Mouse (Mus musculus) kidney, embryonic 15.5 days (tissue): ENCODE measurements around the gene Trim39. TPM values are rescaled to one million over a fixed set of nuclear protein-coding genes. Genes with fewer than 3 reads are reported as not detected.

Experiments used
- ATAC-seq: fragments of 200-750 bp; cut with Nextera tagmentation; replicated peaks from 2 replicates; pipeline ENCODE4 v1.8.0; 2017; ENCODE audit warnings: moderate TSS enrichment; ENCODE audit not compliant: low FRiP score
- H3K27ac ChIP-seq: fragments of 300-500 bp; sonication (generic); 2 replicates; pipeline ENCODE4 v1.5.1; 2015; ENCODE audit warnings: mild to moderate bottlenecking, inconsistent platforms
- H3K27me3 ChIP-seq: fragments of 300-500 bp; sonication (generic); 2 replicates; pipeline ENCODE4 v1.6.1; 2015; ENCODE audit warnings: inconsistent platforms
- H3K36me3 ChIP-seq: fragments of 300-500 bp; sonication (generic); 2 replicates; pipeline ENCODE4 v1.6.1; 2015; ENCODE audit warnings: inconsistent platforms
- H3K4me1 ChIP-seq: fragments of 300-500 bp; sonication (generic); 2 replicates; pipeline ENCODE4 v1.6.1; 2015; ENCODE audit warnings: inconsistent platforms
- H3K4me2 ChIP-seq: fragments of 300-500 bp; sonication (generic); 2 replicates; pipeline ENCODE4 v1.6.1; 2015; ENCODE audit warnings: moderate library complexity, mild to moderate bottlenecking, inconsistent platforms
- H3K4me3 ChIP-seq: fragments of 300-500 bp; sonication (generic); replicated peaks from 2 replicates; pipeline ENCODE4 v1.5.1; 2015; ENCODE audit warnings: mild to moderate bottlenecking, inconsistent platforms
- H3K9ac ChIP-seq: fragments of 300-500 bp; sonication (generic); 2 replicates; pipeline ENCODE4 v1.6.1; 2015; ENCODE audit warnings: mild to moderate bottlenecking, inconsistent platforms
- H3K9me3 ChIP-seq: fragments of 300-500 bp; sonication (generic); replicated peaks from 2 replicates; pipeline ENCODE4 v1.6.1; 2016; ENCODE audit warnings: inconsistent platforms
- WGBS: fragments of 180-500 bp; shearing (Covaris S2); methylation state at CpG from one replicate; pipeline ENCODE4 v1.1.7; 2015; ENCODE audit warnings: mixed read lengths; 5-methylcytosine and 5-hydroxymethylcytosine counted together
- polyA plus RNA-seq: library from polyadenylated mRNA; unstranded; fragments of >200 nt; fragmentation: Nextera tagmentation; extraction: Ambion mirVana; gene quantifications from 2 replicates; pipeline ENCODE4 v1.2.1, GENCODE M21; 2015

The Trim39 gene
- polyA plus RNA-seq, 1 experiment from 2014 or later = 19.5 TPM

DNA sequence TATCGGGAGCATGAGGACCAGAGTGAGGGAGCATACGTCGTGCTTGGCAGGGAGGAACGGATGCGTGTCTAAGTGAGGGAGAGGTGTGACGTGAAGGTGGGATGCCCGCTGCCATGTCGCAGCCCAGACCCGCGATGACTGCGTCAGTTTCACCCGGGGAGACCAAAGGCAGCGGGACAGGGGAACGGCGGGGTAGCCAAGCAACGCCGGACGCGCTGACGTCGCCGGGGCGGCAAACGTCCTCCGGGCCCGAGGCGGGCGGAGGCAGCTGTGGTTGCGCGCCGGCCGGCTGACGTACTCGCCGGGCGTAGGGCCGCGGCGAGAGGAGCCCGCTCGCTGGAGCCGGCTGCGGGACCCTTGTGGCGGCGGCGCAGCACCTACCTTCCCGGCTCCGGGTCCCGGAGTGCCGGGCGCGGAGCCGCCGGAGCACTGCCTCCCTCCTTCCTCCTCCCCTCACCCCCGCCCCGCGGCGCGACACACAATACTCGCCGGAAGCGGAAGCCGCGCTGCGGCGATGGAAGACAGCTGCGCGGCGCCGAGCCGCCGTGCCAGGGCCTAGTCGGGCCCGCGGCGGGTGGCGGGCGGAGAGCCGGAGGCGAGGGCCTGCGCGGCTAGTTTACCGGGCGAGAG lies 976 bp downstream of the Trim39 start:
- peak; percentile 94 for ATAC-seq
- peaks cover 32% of the 10 kb centered on the region for H3K4me1 ChIP-seq
- H3K36me3 ChIP-seq = peaks cover 42% of the 10 kb centered on the region
- peak overlapping the region; percentile 96 for H3K9ac ChIP-seq
- peak overlapping the region; percentile 87 for H3K4me2 ChIP-seq
- peak overlapping the region; percentile 92 for H3K27ac ChIP-seq
- H3K9me3 ChIP-seq = no peaks in the 10 kb centered on the region
- peak overlapping the region; percentile 87 for H3K4me3 ChIP-seq
- under 1% methylated on average over 67 of the region's 84 CpGs for WGBS
- H3K27me3 ChIP-seq = no peaks in the 10 kb centered on the region

- Histone ChIP-seq H3K9ac (no peak overlapping the region), H3K4me2 (no peak overlapping the region), H3K36me3 (peaks cover 77% of the 10 kb centered on the region), H3K4me3 (no peak overlapping the region), H3K27ac (no peak overlapping the region), H3K9me3 (no peaks in the 10 kb centered on the region), H3K27me3 (no peaks in the 10 kb centered on the region), H3K4me1 (peaks cover 12% of the 10 kb centered on the region)
- no peak for ATAC-seq
- WGBS = 76% methylated on average over 5 of the region's 5 CpGs
These were observed 6.2 kb downstream of the Trim39 start for GRCm38 (mm10) chr17:36265834-36266233.

DNA sequence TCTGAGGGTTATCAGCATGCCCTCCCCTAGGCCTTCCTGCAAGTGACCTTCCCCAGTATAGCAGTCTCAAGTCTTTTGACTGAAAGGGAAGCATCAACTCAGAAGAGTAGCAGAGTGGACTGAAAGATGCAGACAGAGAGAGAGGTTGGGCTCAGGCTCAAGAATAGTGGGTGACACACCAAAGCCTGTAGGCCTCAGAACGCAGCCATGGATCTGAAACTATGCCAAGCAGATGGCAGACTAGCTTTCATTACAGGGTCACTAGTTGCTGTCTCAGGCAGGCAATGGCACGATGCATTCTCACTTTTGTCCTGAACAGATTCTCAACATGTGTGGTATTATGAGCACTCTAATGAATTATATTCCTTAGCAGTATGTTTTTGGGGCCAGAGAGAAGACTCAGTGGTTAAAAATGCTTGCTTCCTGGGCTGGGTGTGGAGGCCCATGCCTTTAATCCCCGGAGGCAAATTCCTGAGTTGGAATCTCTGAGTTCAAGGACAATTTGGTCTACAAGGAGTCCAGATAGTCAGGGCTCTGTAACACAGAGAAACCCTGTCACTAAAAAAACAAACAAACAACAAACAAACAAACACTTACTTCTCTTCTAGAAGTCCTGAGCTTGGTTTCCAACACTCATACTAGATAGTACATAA lies 7.6 kb downstream of the Trim39 start:
- Histone ChIP-seq H3K4me2 (no peak overlapping the region), H3K36me3 (peaks cover 91% of the 10 kb centered on the region), H3K4me3 (no peak overlapping the region), H3K27ac (no peak overlapping the region), H3K9me3 (no peaks in the 10 kb centered on the region), H3K27me3 (no peaks in the 10 kb centered on the region), H3K4me1 (no peaks in the 10 kb centered on the region), H3K9ac (no peak overlapping the region)
- 92% methylated on average over 3 of the region's 3 CpGs for WGBS
- ATAC-seq = no peak

- WGBS = 89% methylated on average over 9 of the region's 9 CpGs
- Histone ChIP-seq H3K4me3 (no peak overlapping the region), H3K4me1 (peaks cover 8% of the 10 kb centered on the region), H3K4me2 (no peak overlapping the region), H3K9ac (no peak overlapping the region), H3K9me3 (no peaks in the 10 kb centered on the region), H3K27me3 (no peaks in the 10 kb centered on the region), H3K27ac (no peak overlapping the region), H3K36me3 (peaks cover 79% of the 10 kb centered on the region)
- no peak for ATAC-seq
These were observed 10.4 kb downstream of the Trim39 start for GRCm38 (mm10) chr17:36261511-36262166.

DNA sequence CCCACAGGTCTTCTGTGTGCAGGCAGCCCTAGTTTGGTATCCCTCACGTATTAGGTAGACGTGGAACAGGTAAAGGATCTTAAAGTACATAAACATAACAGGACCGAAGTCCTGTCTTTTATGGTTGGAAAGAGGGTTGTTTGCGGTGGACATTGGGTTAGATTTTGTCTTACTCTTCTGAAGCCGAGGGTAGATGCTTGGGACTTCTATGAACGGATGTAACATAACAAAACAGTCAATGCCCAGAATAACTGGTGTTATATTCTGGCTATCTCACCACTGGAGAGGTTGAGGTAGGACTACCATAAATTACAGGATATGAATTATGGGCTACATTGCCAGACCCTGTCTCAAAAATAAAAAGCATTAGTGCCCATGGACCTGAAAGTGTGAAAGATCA lies 14.1 kb downstream of the Trim39 start, which contains the start of gene Rpp21:
TSS of gene Rpp21 (minus strand) at position 101 of the 400 bp plus-strand sequence.
- Histone ChIP-seq H3K27ac (peak within 1 kb of the TSS; percentile 88), H3K36me3 (peaks cover 52% of the 10 kb centered on the region), H3K9me3 (no peaks in the 10 kb centered on the region), H3K27me3 (no peaks in the 10 kb centered on the region), H3K4me2 (peak within 1 kb of the TSS; percentile 69), H3K9ac (peak within 1 kb of the TSS; percentile 84), H3K4me3 (peak within 1 kb of the TSS; percentile 87), H3K4me1 (peaks cover 11% of the 10 kb centered on the region)
- ATAC-seq = no peak
- 49% methylated on average over 6 of the region's 6 CpGs for WGBS

DNA sequence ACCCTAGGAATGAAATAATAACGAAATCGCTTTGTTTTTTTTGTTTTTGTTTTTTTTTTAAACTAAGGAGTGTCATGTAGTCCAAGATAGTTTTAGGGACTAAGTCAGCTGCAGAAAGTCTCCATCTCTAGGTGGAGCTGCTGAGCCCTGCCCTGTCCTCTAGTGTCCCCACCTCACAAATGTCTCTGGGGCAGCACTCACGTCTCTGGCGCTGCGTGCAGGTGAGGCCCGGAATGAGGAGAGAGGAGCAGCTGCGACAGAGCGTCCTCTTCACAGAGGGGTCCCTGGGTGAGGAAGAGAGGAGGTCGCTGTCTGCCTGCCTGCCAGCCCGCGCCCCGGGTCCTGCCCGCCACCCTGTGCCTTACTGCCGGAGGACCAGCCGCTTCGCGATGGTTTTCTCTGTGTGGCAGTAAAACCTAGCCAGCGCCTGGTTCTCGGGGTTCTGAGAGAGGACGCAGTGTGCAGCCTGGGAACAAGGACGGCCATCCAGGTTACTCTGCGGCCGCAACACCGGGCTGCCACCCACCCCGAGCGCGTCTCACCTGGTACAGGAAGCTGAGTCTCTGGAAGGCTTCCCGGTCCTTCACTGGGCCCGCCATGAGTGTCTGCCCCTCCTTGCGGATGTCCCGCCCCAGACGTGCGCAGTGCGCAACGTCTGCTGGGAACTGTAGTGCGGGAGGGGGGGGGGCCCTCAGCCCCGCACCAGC lies 14.7 kb downstream of the Trim39 start:
- Histone ChIP-seq H3K27ac (peak overlapping the region; percentile 88), H3K4me3 (peak overlapping the region; percentile 87), H3K9me3 (no peaks in the 10 kb centered on the region), H3K27me3 (no peaks in the 10 kb centered on the region), H3K4me1 (peaks cover 14% of the 10 kb centered on the region), H3K4me2 (peak overlapping the region; percentile 69), H3K9ac (peak overlapping the region; percentile 84), H3K36me3 (peaks cover 46% of the 10 kb centered on the region)
- peak; percentile 97 for ATAC-seq
- under 1% methylated on average over 37 of the region's 37 CpGs for WGBS

DNA sequence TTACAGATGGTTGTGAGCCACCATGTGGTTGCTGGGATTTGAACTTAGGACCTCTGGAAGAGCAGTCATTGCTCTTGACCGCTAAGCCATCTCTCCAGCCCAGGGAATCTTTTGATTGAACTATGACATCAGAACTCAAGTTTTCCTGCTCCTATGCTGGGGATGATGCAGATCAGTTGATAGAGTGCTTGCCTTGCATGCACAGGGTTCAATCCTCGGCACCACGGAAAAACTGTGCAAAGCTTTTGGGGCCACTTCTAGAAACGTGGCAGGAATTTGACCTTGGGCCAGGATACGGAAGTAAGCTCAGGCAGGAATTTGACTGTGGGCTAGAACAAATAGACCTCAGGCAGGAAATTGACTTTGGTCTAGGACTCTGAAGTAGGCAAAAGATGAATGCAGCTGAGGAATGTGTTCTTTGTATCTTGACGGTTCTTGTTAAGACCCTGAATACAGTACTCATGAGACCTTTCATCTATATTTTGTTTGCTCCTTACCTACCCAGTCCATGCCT lies 18.9 kb downstream of the Trim39 start:
- WGBS = 52% methylated on average over 6 of the region's 6 CpGs
- no peak overlapping the region for H3K9ac ChIP-seq
- peaks cover 10% of the 10 kb centered on the region for H3K36me3 ChIP-seq
- ATAC-seq = no peak
- no peak overlapping the region for H3K4me3 ChIP-seq
- H3K27me3 ChIP-seq = peaks cover 24% of the 10 kb centered on the region
- peaks cover 23% of the 10 kb centered on the region for H3K4me1 ChIP-seq
- no peak overlapping the region for H3K4me2 ChIP-seq
- no peak overlapping the region for H3K27ac ChIP-seq
- H3K9me3 ChIP-seq = no peaks in the 10 kb centered on the region

- peaks cover 28% of the 10 kb centered on the region for H3K27me3 ChIP-seq
- peak; percentile 47; the same call in 1 of the 2 replicates for ATAC-seq
- no peak overlapping the region for H3K27ac ChIP-seq
- H3K4me2 ChIP-seq = peak overlapping the region; percentile 61
- WGBS = 7% methylated on average over 25 of the region's 25 CpGs
- 0 out of 2 replicates have a peak overlapping the region, but pooled peaks have one; percentile 17 for H3K9ac ChIP-seq
- H3K36me3 ChIP-seq = peaks cover 10% of the 10 kb centered on the region
- no peaks in the 10 kb centered on the region for H3K9me3 ChIP-seq
- peak overlapping the region; percentile 31 for H3K4me3 ChIP-seq
- H3K4me1 ChIP-seq = peaks cover 19% of the 10 kb centered on the region
These were observed 19.7 kb downstream of the Trim39 start for GRCm38 (mm10) chr17:36252250-36252876.

DNA sequence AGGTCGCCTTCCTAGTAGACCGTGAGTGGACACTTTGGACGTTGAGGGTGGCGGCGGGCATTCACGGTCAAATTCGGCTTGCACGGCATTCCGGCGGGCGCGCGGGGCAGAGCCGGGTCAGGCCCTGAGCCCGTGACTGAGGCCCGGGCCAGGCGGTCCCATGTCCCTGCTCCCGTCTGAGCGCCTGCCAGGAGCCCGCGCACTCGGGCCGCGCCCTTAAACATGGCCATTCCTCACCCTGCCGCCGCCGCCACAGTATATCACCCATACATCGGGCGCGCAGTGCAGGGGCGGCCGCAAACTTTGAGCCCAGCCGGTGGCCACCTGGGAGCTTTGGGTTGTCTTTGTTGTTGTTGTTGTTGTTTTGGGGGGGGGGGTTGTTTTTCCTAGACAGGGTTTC lies 23.2 kb downstream of the Trim39 start:
- Histone ChIP-seq H3K4me3 (0 out of 2 replicates have a peak overlapping the region, but pooled peaks have one; percentile 4), H3K4me1 (peaks cover 13% of the 10 kb centered on the region; the same call in 1 of the 2 replicates), H3K9me3 (no peaks in the 10 kb centered on the region), H3K9ac (no peak overlapping the region), H3K27me3 (peaks cover 28% of the 10 kb centered on the region), H3K4me2 (peak overlapping the region; percentile 42), H3K36me3 (no peaks in the 10 kb centered on the region), H3K27ac (no peak overlapping the region)
- WGBS = 23% methylated on average over 33 of the region's 33 CpGs
- no peak for ATAC-seq

- WGBS = 86% methylated on average over 2 of the region's 2 CpGs
- H3K27me3 ChIP-seq = peaks cover 35% of the 10 kb centered on the region
- no peak overlapping the region for H3K27ac ChIP-seq
- no peaks in the 10 kb centered on the region for H3K9me3 ChIP-seq
- no peak overlapping the region for H3K4me2 ChIP-seq
- peaks cover 7% of the 10 kb centered on the region for H3K4me1 ChIP-seq
- no peak overlapping the region for H3K9ac ChIP-seq
- no peak for ATAC-seq
- no peak overlapping the region for H3K4me3 ChIP-seq
- no peaks in the 10 kb centered on the region for H3K36me3 ChIP-seq
These were observed 26.3 kb downstream of the Trim39 start for GRCm38 (mm10) chr17:36245741-36246140.

- 55% methylated on average over 5 of the region's 5 CpGs for WGBS
- no peaks in the 10 kb centered on the region for H3K9me3 ChIP-seq
- ATAC-seq = no peak
These were observed 28.0 kb downstream of the Trim39 start for GRCm38 (mm10) chr17:36244031-36244430.

More at GRCm38 (mm10) chr17:36244031-36244430, 28.0 kb downstream of the Trim39 start:
- Histone ChIP-seq H3K4me2 (no peak overlapping the region), H3K9ac (no peak overlapping the region), H3K27me3 (peaks cover 32% of the 10 kb centered on the region), H3K36me3 (no peaks in the 10 kb centered on the region), H3K4me1 (peaks cover 10% of the 10 kb centered on the region), H3K4me3 (no peak overlapping the region), H3K27ac (no peak overlapping the region)
